In the genomic region with DNA sequence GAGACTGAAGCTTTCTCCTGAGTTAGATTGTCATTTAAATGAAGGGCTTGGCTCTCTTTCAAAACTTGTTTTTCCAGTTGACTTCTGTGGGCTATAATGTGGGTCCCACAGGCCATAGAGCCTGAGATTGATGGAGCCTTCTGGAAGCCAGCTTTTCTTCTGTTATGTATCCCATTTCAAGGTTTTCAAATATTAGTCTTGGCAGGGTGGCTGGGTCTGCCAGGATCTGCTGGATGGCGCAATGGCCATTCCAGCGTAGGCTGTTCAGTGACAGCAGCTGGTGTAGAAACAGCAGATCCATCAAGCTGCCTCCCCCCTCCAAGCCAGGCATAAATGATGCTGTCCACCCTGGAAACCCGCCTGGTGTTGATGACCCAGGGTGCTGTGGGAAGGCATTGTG, we compare ENCODE assay signal across 12 mouse cellular contexts.
DNase-seq lines count a peak whose midpoint lies in the region; ATAC-seq and TF ChIP-seq lines count a peak whose summit lies in the region.
"Had no signal": no experiment of that assay in that cellular context is flagged by ENCODE, and none has a peak within 500 bp of the region (broad histone marks: within the 10 kb centered on the region; RNA-seq: fewer than 3 reads in every experiment).

No protein-coding gene starts in this region.

- no peak for TF ChIP-seq CTCF in lung, adult 2 months (IDR thresholded peaks at IDR 0.05; ENCODE audit: insufficient read depth, low read length)

- H3K36me3 ChIP-seq in embryonic facial prominence, embryonic 14.5 days (ENCODE audit: control insufficient read depth, insufficient read depth, low read length): no peaks in the 10 kb centered on the region
- no peaks in the 10 kb centered on the region for H3K36me3 ChIP-seq in embryonic facial prominence, embryonic 10.5 days (replicated peaks)
- no peaks in the 10 kb centered on the region for H3K36me3 ChIP-seq in lung, embryonic 15.5 days
- H3K36me3 ChIP-seq in hindbrain, embryonic 15.5 days: no peaks in the 10 kb centered on the region
- no peaks in the 10 kb centered on the region for H3K36me3 ChIP-seq in neural tube, embryonic 15.5 days

- no peak overlapping the region for H3K9ac ChIP-seq in embryonic facial prominence, embryonic 14.5 days (ENCODE audit: low read depth, low read length)
- no peak overlapping the region for H3K9ac ChIP-seq in lung, embryonic 15.5 days
- no peak overlapping the region for H3K9ac ChIP-seq in hindbrain, embryonic 15.5 days
- no peak overlapping the region for H3K9ac ChIP-seq in neural tube, embryonic 15.5 days (replicated peaks)
- H3K9ac ChIP-seq: forebrain, postnatal 0 days had no signal

- TF ChIP-seq POLR2A in lung, adult 2 months (IDR thresholded peaks at IDR 0.05; ENCODE audit: borderline replicate concordance, extremely low read depth, low read depth, low read length): no peak

- peak; percentile 79 for DNase-seq in embryonic facial prominence, embryonic 14.5 days (ENCODE audit: low spot score)
- no peak for DNase-seq in embryonic facial prominence, embryonic 10.5 days (ENCODE audit: low spot score)
- no peak for DNase-seq in lung, adult 2 months
- no peak for DNase-seq in left cerebral cortex, adult 8-10 months (ENCODE audit: low spot score in 2 of 2)
- DNase-seq in frontal cortex, postnatal 14 days (ENCODE audit: low spot score in 2 of 2): no peak
- DNase-seq: forebrain, postnatal 0 days; kidney, adult 11 months; retina, postnatal 1 day; thymus, adult 18-20 months had no signal

- ATAC-seq in embryonic facial prominence, embryonic 14.5 days (ENCODE audit: low read depth): peak; percentile 84
- peak; percentile 81 for ATAC-seq in lung, embryonic 15.5 days (ENCODE audit: borderline replicate concordance, extremely low read depth, low FRiP score, low TSS enrichment)
- peak; percentile 88 for ATAC-seq in hindbrain, embryonic 15.5 days (ENCODE audit: low FRiP score, low read depth)
- ATAC-seq in neural tube, embryonic 15.5 days (ENCODE audit: low FRiP score): peak; percentile 71
- ATAC-seq: forebrain, postnatal 0 days had no signal

- H3K4me2 ChIP-seq in embryonic facial prominence, embryonic 14.5 days (ENCODE audit: low read depth, low read length): no peak overlapping the region
- no peak overlapping the region for H3K4me2 ChIP-seq in lung, embryonic 15.5 days
- no peak overlapping the region for H3K4me2 ChIP-seq in hindbrain, embryonic 15.5 days
- no peak overlapping the region for H3K4me2 ChIP-seq in neural tube, embryonic 15.5 days

- H3K27ac ChIP-seq in embryonic facial prominence, embryonic 14.5 days (replicated peaks; ENCODE audit: low read depth, low read length): no peak overlapping the region
- H3K27ac ChIP-seq in embryonic facial prominence, embryonic 10.5 days (replicated peaks): no peak overlapping the region
- H3K27ac ChIP-seq in lung, embryonic 15.5 days: peak overlapping the region; percentile 29; the same call in 1 of the 2 replicates
- H3K27ac ChIP-seq in hindbrain, embryonic 15.5 days (replicated peaks): no peak overlapping the region
- H3K27ac ChIP-seq in neural tube, embryonic 15.5 days (replicated peaks): no peak overlapping the region

- H3K9me3 ChIP-seq in embryonic facial prominence, embryonic 14.5 days (ENCODE audit: control insufficient read depth, low read length): no peaks in the 10 kb centered on the region
- no peaks in the 10 kb centered on the region for H3K9me3 ChIP-seq in embryonic facial prominence, embryonic 10.5 days
- no peaks in the 10 kb centered on the region for H3K9me3 ChIP-seq in lung, embryonic 15.5 days
- no peaks in the 10 kb centered on the region for H3K9me3 ChIP-seq in hindbrain, embryonic 15.5 days
- H3K9me3 ChIP-seq in neural tube, embryonic 15.5 days (replicated peaks): no peaks in the 10 kb centered on the region

- no peaks in the 10 kb centered on the region for H3K27me3 ChIP-seq in embryonic facial prominence, embryonic 14.5 days (replicated peaks; ENCODE audit: control insufficient read depth, insufficient read depth, low read length)
- no peaks in the 10 kb centered on the region for H3K27me3 ChIP-seq in embryonic facial prominence, embryonic 10.5 days (replicated peaks; ENCODE audit: low read depth, poor library complexity, severe bottlenecking)
- no peaks in the 10 kb centered on the region for H3K27me3 ChIP-seq in lung, embryonic 15.5 days
- no peaks in the 10 kb centered on the region for H3K27me3 ChIP-seq in hindbrain, embryonic 15.5 days
- no peaks in the 10 kb centered on the region for H3K27me3 ChIP-seq in neural tube, embryonic 15.5 days (replicated peaks)

- H3K4me3 ChIP-seq in embryonic facial prominence, embryonic 14.5 days (ENCODE audit: low read depth, low read length): no peak overlapping the region
- no peak overlapping the region for H3K4me3 ChIP-seq in embryonic facial prominence, embryonic 10.5 days
- no peak overlapping the region for H3K4me3 ChIP-seq in lung, embryonic 15.5 days
- H3K4me3 ChIP-seq in lung, adult 2 months (replicated peaks; ENCODE audit: extremely low read depth, low read depth, low read length): no peak overlapping the region
- H3K4me3 ChIP-seq in hindbrain, embryonic 15.5 days: no peak overlapping the region
- no peak overlapping the region for H3K4me3 ChIP-seq in neural tube, embryonic 15.5 days (replicated peaks)

- H3K4me1 ChIP-seq in embryonic facial prominence, embryonic 14.5 days (ENCODE audit: control insufficient read depth, insufficient read depth, low read length): no peaks in the 10 kb centered on the region
- no peaks in the 10 kb centered on the region for H3K4me1 ChIP-seq in embryonic facial prominence, embryonic 10.5 days
- peaks cover 4% of the 10 kb centered on the region; the same call in 1 of the 2 replicates for H3K4me1 ChIP-seq in lung, embryonic 15.5 days
- no peaks in the 10 kb centered on the region for H3K4me1 ChIP-seq in lung, adult 2 months (ENCODE audit: control insufficient read depth, insufficient read depth, low read length)
- H3K4me1 ChIP-seq in hindbrain, embryonic 15.5 days (replicated peaks): peaks cover 9% of the 10 kb centered on the region; the same call in 1 of the 2 replicates
- H3K4me1 ChIP-seq in neural tube, embryonic 15.5 days: peaks cover 11% of the 10 kb centered on the region

- WGBS in embryonic facial prominence, embryonic 14.5 days: 72% methylated on average over 3 of the region's 3 CpGs
- 86% methylated on average over 3 of the region's 3 CpGs for WGBS in embryonic facial prominence, embryonic 10.5 days
- WGBS in lung, embryonic 15.5 days: 44% methylated on average over 3 of the region's 3 CpGs
- WGBS in lung, adult 2 months: 67% methylated on average over 3 of the region's 3 CpGs
- 41% methylated on average over 3 of the region's 3 CpGs for WGBS in hindbrain, embryonic 15.5 days
- 42% methylated on average over 3 of the region's 3 CpGs for WGBS in neural tube, embryonic 15.5 days
